Mouse (Mus musculus) myocyte (in vitro differentiated cells): ENCODE results near the gene Mrpl34. TPM values are rescaled to one million over a fixed set of nuclear protein-coding genes. Genes with fewer than 3 reads are reported as not detected.

Experiments
- H3K27me3 ChIP-seq: one replicate; pipeline ENCODE4 v1.6.1; 2011; ENCODE audit not compliant: control insufficient read depth, insufficient read depth, insufficient read length
- H3K36me3 ChIP-seq: one replicate; pipeline ENCODE4 v1.6.1; 2011; ENCODE audit not compliant: control insufficient read depth, insufficient read depth
- H3K4me2 ChIP-seq: one replicate; pipeline ENCODE4 v1.6.1; 2011; ENCODE audit warnings: low read depth, control low read depth
- H3K4me3 ChIP-seq: one replicate; pipeline ENCODE4 v1.5.1; 2011; ENCODE audit warnings: mild to moderate bottlenecking, control low read depth, moderate library complexity
- H3K79me2 ChIP-seq: one replicate; pipeline ENCODE4 v1.6.1; 2011; ENCODE audit not compliant: control insufficient read depth, insufficient read depth
- H3ac ChIP-seq: one replicate; pipeline ENCODE4 v1.6.1; 2011; ENCODE audit not compliant: control insufficient read depth, insufficient read length
- CEBPB ChIP-seq: IDR thresholded peaks from 2 replicates; pipeline ENCODE4 v1.6.1; 2011; ENCODE audit warnings: mild to moderate bottlenecking, moderate library complexity; ENCODE audit not compliant: poor library complexity, insufficient read depth, severe bottlenecking
- E2F4 ChIP-seq: IDR thresholded peaks from one replicate; pipeline ENCODE4 v1.6.1; 2011; ENCODE audit warnings: mild to moderate bottlenecking, control low read depth, moderate library complexity; ENCODE audit not compliant: insufficient read depth
- MAX ChIP-seq: IDR thresholded peaks from one replicate; pipeline ENCODE4 v1.6.1; 2011; ENCODE audit warnings: low read depth, mild to moderate bottlenecking, control low read depth
- MYOD1 ChIP-seq, 3 experiments: IDR thresholded peaks; one replicate each; pipeline ENCODE4 v1.6.1; 2011; ENCODE audit warnings: control low read depth in 2 of 3, low read depth in 2 of 3, mild to moderate bottlenecking in 2 of 3, moderate library complexity in 1 of 3; ENCODE audit not compliant: insufficient read length in 2 of 3, control insufficient read depth in 1 of 3
- MYOG ChIP-seq, 3 experiments: IDR thresholded peaks; one replicate each; pipeline ENCODE4 v1.6.1; 2011; ENCODE audit warnings: control low read depth in 2 of 3, low read depth in 2 of 3, mild to moderate bottlenecking in 2 of 3; ENCODE audit not compliant: insufficient read length in 2 of 3, control insufficient read depth in 1 of 3, insufficient read depth in 1 of 3
- POLR2A ChIP-seq: IDR thresholded peaks from one replicate; pipeline ENCODE4 v1.6.1; 2011; ENCODE audit warnings: low read depth, mild to moderate bottlenecking, control low read depth, moderate library complexity; ENCODE audit not compliant: insufficient read length
- POLR2AphosphoS2 ChIP-seq: IDR thresholded peaks from one replicate; pipeline ENCODE4 v1.6.1; 2011; ENCODE audit warnings: low read depth, control low read depth; ENCODE audit not compliant: insufficient read length
- REST ChIP-seq: IDR thresholded peaks from one replicate; pipeline ENCODE4 v1.6.1; 2011; ENCODE audit warnings: mild to moderate bottlenecking, control low read depth, moderate library complexity; ENCODE audit not compliant: insufficient read depth, insufficient read length
- SRF ChIP-seq: IDR thresholded peaks from one replicate; pipeline ENCODE4 v1.6.1; 2011; ENCODE audit warnings: low read depth; ENCODE audit not compliant: control insufficient read depth, insufficient read length
- TCF12 ChIP-seq: IDR thresholded peaks from one replicate; pipeline ENCODE4 v1.6.1; 2011; ENCODE audit warnings: mild to moderate bottlenecking, control low read depth; ENCODE audit not compliant: poor library complexity, insufficient read depth, severe bottlenecking
- TCF3 ChIP-seq: IDR thresholded peaks from one replicate; pipeline ENCODE4 v1.6.1; 2011; ENCODE audit warnings: low read depth, control low read depth; ENCODE audit not compliant: insufficient read length
- USF1 ChIP-seq: IDR thresholded peaks from one replicate; pipeline ENCODE4 v1.6.1; 2011; ENCODE audit warnings: low read depth, mild to moderate bottlenecking, control low read depth, moderate library complexity
- polyA plus RNA-seq: library from polyadenylated mRNA; unstranded; fragments of >200 nt; fragmentation: generic; extraction: Trizol; gene quantifications from one replicate; pipeline ENCODE4 v1.2.1, GENCODE M21; 2012; ENCODE audit warnings: missing spikeins

Gene Mrpl34
- polyA plus RNA-seq, 1 experiment, result 79.0 TPM

GRCm38 (mm10) chr8:71484736-71485135, 20.0 kb downstream of the Mrpl34 start:
- H3K79me2 ChIP-seq, result no peaks in the 10 kb centered on the region
- H3ac ChIP-seq, result no peak overlapping the region
- no peaks in the 10 kb centered on the region for H3K36me3 ChIP-seq
- no peaks in the 10 kb centered on the region for H3K27me3 ChIP-seq
- peak overlapping the region; percentile 47 for H3K4me3 ChIP-seq
- TF ChIP-seq POLR2AphosphoS2 (no peak), MAX (no peak), MYOG (IDR thresholded peaks at IDR 0.05; ENCODE audit: control insufficient read depth in 1 of 3, insufficient read depth in 1 of 3, insufficient read length in 2 of 3, low read depth in 2 of 3) (no peak), E2F4 (no peak), REST (no peak), TCF3 (no peak)
- H3K4me2 ChIP-seq, result peak overlapping the region; percentile 77

GRCm38 (mm10) chr8:71485142-71486135, 20.7 kb downstream of the Mrpl34 start, which contains the start of gene Ano8:
Ano8 (minus strand) TSS chr8:71485963.
- TF ChIP-seq REST (peak; percentile 11), E2F4 (no peak), MYOD1 (IDR thresholded peaks at IDR 0.05; ENCODE audit: control insufficient read depth in 1 of 3, insufficient read length in 2 of 3, low read depth in 2 of 3) (peak in 2 of 3 experiments; percentile 24 to 72), SRF (no peak), POLR2AphosphoS2 (peak; percentile 64), MAX (no peak), MYOG (IDR thresholded peaks at IDR 0.05; ENCODE audit: control insufficient read depth in 1 of 3, insufficient read depth in 1 of 3, insufficient read length in 2 of 3, low read depth in 2 of 3) (peak in 2 of 3 experiments; percentile 43 to 56), POLR2A (peak; percentile 75)
- Histone ChIP-seq H3K4me3 (peak within 1 kb of the TSS; percentile 47), H3K36me3 (no peaks in the 10 kb centered on the region), H3K4me2 (peak within 1 kb of the TSS; percentile 77), H3K79me2 (no peaks in the 10 kb centered on the region), H3ac (peak within 1 kb of the TSS; percentile 12), H3K27me3 (no peaks in the 10 kb centered on the region)

GRCm38 (mm10) chr8:71486136-71486529, 21.4 kb downstream of the Mrpl34 start:
- H3K27me3 ChIP-seq, result no peaks in the 10 kb centered on the region
- TF ChIP-seq MYOD1 (IDR thresholded peaks at IDR 0.05; ENCODE audit: control insufficient read depth in 1 of 3, insufficient read length in 2 of 3, low read depth in 2 of 3), result no peak
- no peak for TF ChIP-seq USF1
- no peak for TF ChIP-seq POLR2AphosphoS2
- no peak for TF ChIP-seq TCF3
- TF ChIP-seq E2F4, result no peak
- TF ChIP-seq REST, result no peak
- no peak for TF ChIP-seq TCF12
- TF ChIP-seq POLR2A, result no peak
- TF ChIP-seq MAX, result no peak
- TF ChIP-seq SRF, result no peak
- no peak for TF ChIP-seq MYOG (IDR thresholded peaks at IDR 0.05; ENCODE audit: control insufficient read depth in 1 of 3, insufficient read depth in 1 of 3, insufficient read length in 2 of 3, low read depth in 2 of 3)
- TF ChIP-seq CEBPB, result no peak
- H3K4me2 ChIP-seq, result peak overlapping the region; percentile 56
- H3K4me3 ChIP-seq, result peak overlapping the region; percentile 47
- H3K79me2 ChIP-seq, result no peaks in the 10 kb centered on the region
- no peaks in the 10 kb centered on the region for H3K36me3 ChIP-seq
- peak overlapping the region; percentile 12 for H3ac ChIP-seq

- H3ac ChIP-seq, result peak within 1 kb of the TSS; percentile 67
- TF ChIP-seq POLR2A, result peak; percentile 52
- TF ChIP-seq POLR2AphosphoS2, result peak; percentile 35
- TF ChIP-seq MYOD1 (IDR thresholded peaks at IDR 0.05; ENCODE audit: control insufficient read depth in 1 of 3, insufficient read length in 2 of 3, low read depth in 2 of 3), result no peak
Measured at GRCm38 (mm10) chr8:71487691-71488445, 23.1 kb downstream of the Mrpl34 start, which contains the start of gene Gtpbp3. Gtpbp3 (plus strand) TSS chr8:71488103.

More at GRCm38 (mm10) chr8:71487691-71488445, 23.1 kb downstream of the Mrpl34 start, which contains the start of gene Gtpbp3:
- Histone ChIP-seq H3K4me2 (peak within 1 kb of the TSS; percentile 81), H3K36me3 (no peaks in the 10 kb centered on the region), H3K27me3 (no peaks in the 10 kb centered on the region), H3K79me2 (no peaks in the 10 kb centered on the region), H3K4me3 (peak within 1 kb of the TSS; percentile 47)
